Mouse (Mus musculus) stomach, postnatal 0 days (tissue): ENCODE results near the gene Ccdc34.

Experiments used
- CTCF ChIP-seq: IDR thresholded peaks from 2 replicates; pipeline ENCODE4 v1.5.1; 2016; ENCODE audit warnings: antibody characterized with exemption, low read depth, mild to moderate bottlenecking, moderate library complexity
- EP300 ChIP-seq: optimal IDR thresholded peaks from 2 replicates; pipeline ENCODE3; 2016; ENCODE audit warnings: antibody characterized with exemption

- no peak for TF ChIP-seq CTCF
- no peak for TF ChIP-seq EP300
Measured at GRCm38 (mm10) chr2:110201770-110202169, 184.2 kb downstream of the Ccdc34 start.
